ENCODE assay signal across 11 mouse cellular contexts in the genomic region with DNA sequence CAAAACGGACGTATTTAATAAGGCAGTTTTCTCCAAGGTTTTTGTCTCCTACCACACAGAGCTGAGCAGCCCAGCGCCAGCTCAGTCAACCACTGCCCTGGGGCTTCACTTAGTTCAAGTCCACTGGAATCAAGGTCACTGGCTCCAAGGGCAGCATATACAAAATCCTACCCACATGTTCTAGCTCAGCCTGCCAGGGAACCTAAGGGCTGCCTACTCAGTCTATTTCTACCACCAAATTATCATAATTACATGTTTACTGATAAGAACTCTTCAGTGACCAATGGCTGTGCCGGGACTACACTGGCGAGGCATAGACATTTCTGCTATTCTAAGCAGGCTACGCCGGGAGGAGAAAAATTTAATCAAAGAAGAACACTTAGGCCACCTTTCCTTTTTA.
DNase-seq lines count a peak whose midpoint lies in the region; ATAC-seq and TF ChIP-seq lines count a peak whose summit lies in the region.
"Had no signal": no experiment of that assay in that cellular context is flagged by ENCODE, and none has a peak within 500 bp of the region (broad histone marks: within the 10 kb centered on the region; RNA-seq: fewer than 3 reads in every experiment).

No protein-coding gene starts in this region.

- H3K4me2 ChIP-seq in kidney, postnatal 0 days (ENCODE audit: low read length): no peak overlapping the region
- no peak overlapping the region for H3K4me2 ChIP-seq in stomach, postnatal 0 days (replicated peaks; ENCODE audit: low read depth)
- H3K4me2 ChIP-seq: neural tube, embryonic 12.5 days had no signal

- no peak overlapping the region for H3K4me3 ChIP-seq in kidney, postnatal 0 days (replicated peaks; ENCODE audit: low read depth, low read length)
- no peak overlapping the region for H3K4me3 ChIP-seq in stomach, postnatal 0 days (ENCODE audit: low read depth, low read length)
- H3K4me3 ChIP-seq: neural tube, embryonic 12.5 days had no signal

- no peak for TF ChIP-seq CTCF in kidney, postnatal 0 days (IDR thresholded peaks at IDR 0.05; ENCODE audit: low read depth)
- TF ChIP-seq CTCF in stomach, postnatal 0 days (IDR thresholded peaks at IDR 0.05; ENCODE audit: low read depth): no peak

- ATAC-seq in kidney, postnatal 0 days (replicated peaks; ENCODE audit: low FRiP score, low read depth): no peak
- no peak for ATAC-seq in stomach, postnatal 0 days (ENCODE audit: low FRiP score, low TSS enrichment)
- no peak for ATAC-seq in inflammation-experienced regulatory T-cells, adult 6 months
- ATAC-seq in activated CD4-positive, CD25-positive, alpha-beta regulatory T cell, adult 4 months: no peak

- 67% methylated on average over 7 of the region's 7 CpGs for WGBS in kidney, postnatal 0 days
- 70% methylated on average over 7 of the region's 7 CpGs for WGBS in stomach, postnatal 0 days

- H3K27me3 ChIP-seq in kidney, postnatal 0 days (ENCODE audit: insufficient read depth, low read length): no peaks in the 10 kb centered on the region
- H3K27me3 ChIP-seq in stomach, postnatal 0 days (ENCODE audit: control insufficient read depth, insufficient read depth, low read length): no peaks in the 10 kb centered on the region
- H3K27me3 ChIP-seq: neural tube, embryonic 12.5 days had no signal

- peaks cover 11% of the 10 kb centered on the region for H3K4me1 ChIP-seq in kidney, postnatal 0 days (replicated peaks; ENCODE audit: insufficient read depth, low read length)
- H3K4me1 ChIP-seq in stomach, postnatal 0 days (replicated peaks; ENCODE audit: control insufficient read depth, insufficient read depth): no peaks in the 10 kb centered on the region

- H3K9me3 ChIP-seq in kidney, postnatal 0 days (replicated peaks; ENCODE audit: low read length): no peaks in the 10 kb centered on the region
- no peaks in the 10 kb centered on the region for H3K9me3 ChIP-seq in stomach, postnatal 0 days (ENCODE audit: control insufficient read depth, low read length)
- H3K9me3 ChIP-seq: neural tube, embryonic 12.5 days had no signal

- H3K36me3 ChIP-seq in kidney, postnatal 0 days (ENCODE audit: insufficient read depth, low read length): no peaks in the 10 kb centered on the region
- H3K36me3 ChIP-seq in stomach, postnatal 0 days (ENCODE audit: control insufficient read depth, insufficient read depth, low read length): no peaks in the 10 kb centered on the region; the same call in 1 of the 2 replicates
- H3K36me3 ChIP-seq: G1E; neural tube, embryonic 12.5 days had no signal

- peak; percentile 38 for DNase-seq in ovary, adult 18-20 months (ENCODE audit: low spot score)
- no peak for DNase-seq in ovary, postnatal 14 days (ENCODE audit: low spot score)
- peak; percentile 58 to 61 for DNase-seq in heart, adult 9 months (ENCODE audit: low spot score in 2 of 2)
- DNase-seq in kidney, postnatal 0 days (ENCODE audit: low spot score): no peak
- DNase-seq in stomach, postnatal 0 days (ENCODE audit: low spot score): no peak
- no peak for DNase-seq in urinary bladder, postnatal 4 days (ENCODE audit: low spot score in 2 of 2)
- DNase-seq: lung, postnatal 14 days had no signal

- H3K9ac ChIP-seq in kidney, postnatal 0 days (ENCODE audit: low read depth, low read length): no peak overlapping the region
- no peak overlapping the region for H3K9ac ChIP-seq in stomach, postnatal 0 days (ENCODE audit: low read length)
- H3K9ac ChIP-seq: neural tube, embryonic 12.5 days had no signal

- peak overlapping the region; percentile 82 for H3K27ac ChIP-seq in kidney, postnatal 0 days
- peak overlapping the region; percentile 49 for H3K27ac ChIP-seq in stomach, postnatal 0 days (replicated peaks)
- H3K27ac ChIP-seq: neural tube, embryonic 12.5 days had no signal

- no peak for TF ChIP-seq EP300 in stomach, postnatal 0 days (optimal IDR thresholded peaks at IDR 0.05)

Comparison
In these comparisons a context has a peak if more than half of its experiments do, and no peak if none do; other contexts are left out.
1. DNase-seq: peak in ovary, adult 18-20 months (single experiment) and heart, adult 9 months (2 of 2); none in ovary, postnatal 14 days (single experiment), kidney, postnatal 0 days (single experiment), stomach, postnatal 0 days (single experiment) and urinary bladder, postnatal 4 days (0 of 2).